Mouse (Mus musculus) liver, embryonic 14.5 days (tissue): ENCODE results near the gene Pon2.

Experiments used
- CTCF ChIP-seq: IDR thresholded peaks from 2 replicates; pipeline ENCODE4 v1.5.1; 2016; ENCODE audit warnings: antibody characterized with exemption, low read depth, control low read depth
- EP300 ChIP-seq: IDR thresholded peaks from 2 replicates; pipeline ENCODE4 v1.6.1; 2016; ENCODE audit warnings: antibody characterized with exemption, low read depth

DNA sequence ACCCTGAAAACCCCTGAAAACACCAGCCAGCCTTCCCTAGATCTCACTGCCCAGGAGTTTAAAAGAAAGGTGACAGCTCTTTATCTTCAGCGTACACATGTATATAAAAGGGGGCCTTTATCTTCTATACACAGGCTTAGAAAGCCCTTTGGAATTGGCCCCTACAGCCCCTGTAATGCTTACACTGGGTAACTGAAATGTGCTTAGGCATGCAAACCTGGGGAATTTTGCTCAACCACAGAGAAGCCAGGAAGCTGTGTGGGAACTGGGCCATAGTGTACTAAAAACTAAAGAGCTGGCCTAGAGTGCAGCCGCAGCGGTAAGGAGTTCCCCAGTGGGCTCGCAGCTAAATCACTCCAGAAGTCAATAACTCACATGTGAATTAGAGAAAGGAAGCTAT is 6.8 kb downstream of the Pon2 start:
- TF ChIP-seq CTCF (no peak), EP300 (peak; percentile 95)
